Mouse (Mus musculus) gonadal fat pad, adult 2 months (tissue): ENCODE measurements around the gene Gm37419. TPM values are rescaled to one million over a fixed set of nuclear protein-coding genes. Genes with fewer than 3 reads are reported as not detected.

Experiments
- DNase-seq: peaks from one replicate; pipeline ENCODE4 v3.0.0-alpha.2; 2012; ENCODE audit warnings: low read depth
- polyA plus RNA-seq: library from polyadenylated mRNA; depleted of rRNA; stranded (reverse); fragments of >200 nt; gene quantifications from 2 replicates; pipeline ENCODE4 v1.2.3, GENCODE M21; 2012

Gm37419 gene
- polyA plus RNA-seq, 1 experiment, result not detected

DNA sequence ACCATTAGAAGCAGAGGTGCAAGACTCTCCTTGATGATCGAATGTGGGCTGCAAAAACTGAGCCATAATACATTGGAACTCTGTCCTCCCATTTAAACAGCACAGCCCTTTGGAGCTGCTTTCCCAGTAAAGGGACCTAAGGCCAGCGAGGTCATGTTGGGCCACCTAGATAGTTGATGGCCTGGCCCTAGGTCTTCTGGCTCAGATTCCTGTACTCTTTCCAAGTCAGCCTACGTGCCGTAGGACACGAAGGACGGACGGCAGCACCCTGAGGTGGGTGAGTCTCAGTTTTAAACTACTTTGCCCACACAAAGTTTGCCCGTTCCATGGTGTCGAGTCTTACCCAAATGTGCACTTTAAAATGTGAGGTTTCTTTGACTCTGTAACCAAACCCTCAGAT lies 8.8 kb upstream of the Gm37419 start:
- no peak for DNase-seq

DNA sequence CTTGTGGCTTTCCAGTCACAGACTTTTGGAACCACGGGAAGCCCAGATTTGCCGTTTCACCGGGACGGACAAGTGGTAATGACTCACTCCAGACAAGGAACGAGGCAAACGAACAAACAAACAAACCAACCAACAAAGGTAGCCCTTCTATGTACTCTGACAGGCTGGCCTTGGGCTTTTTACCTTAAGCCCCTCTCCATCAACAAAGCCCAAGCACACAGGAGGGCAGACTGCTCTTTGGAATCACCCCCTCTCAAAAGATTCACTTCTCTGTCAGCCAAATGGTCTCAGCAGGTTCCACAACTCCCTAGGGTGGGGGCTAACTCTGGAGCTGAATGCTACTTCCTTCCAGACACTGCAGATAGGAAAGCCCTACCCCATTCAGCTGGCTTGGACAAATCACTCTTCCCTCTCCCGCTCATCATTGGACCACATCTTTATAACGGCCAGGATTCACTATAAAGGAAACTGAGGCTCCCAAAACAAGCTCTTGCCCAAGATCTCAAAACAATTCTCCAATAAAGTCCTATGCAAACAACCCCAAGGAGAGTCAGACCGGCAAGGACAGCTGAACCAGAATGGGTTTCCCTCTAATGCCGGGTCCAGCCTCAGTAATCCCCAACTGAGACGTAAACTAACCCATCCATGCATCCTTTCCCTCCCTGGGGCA lies 7.9 kb upstream of the Gm37419 start:
- DNase-seq, result no peak

DNA sequence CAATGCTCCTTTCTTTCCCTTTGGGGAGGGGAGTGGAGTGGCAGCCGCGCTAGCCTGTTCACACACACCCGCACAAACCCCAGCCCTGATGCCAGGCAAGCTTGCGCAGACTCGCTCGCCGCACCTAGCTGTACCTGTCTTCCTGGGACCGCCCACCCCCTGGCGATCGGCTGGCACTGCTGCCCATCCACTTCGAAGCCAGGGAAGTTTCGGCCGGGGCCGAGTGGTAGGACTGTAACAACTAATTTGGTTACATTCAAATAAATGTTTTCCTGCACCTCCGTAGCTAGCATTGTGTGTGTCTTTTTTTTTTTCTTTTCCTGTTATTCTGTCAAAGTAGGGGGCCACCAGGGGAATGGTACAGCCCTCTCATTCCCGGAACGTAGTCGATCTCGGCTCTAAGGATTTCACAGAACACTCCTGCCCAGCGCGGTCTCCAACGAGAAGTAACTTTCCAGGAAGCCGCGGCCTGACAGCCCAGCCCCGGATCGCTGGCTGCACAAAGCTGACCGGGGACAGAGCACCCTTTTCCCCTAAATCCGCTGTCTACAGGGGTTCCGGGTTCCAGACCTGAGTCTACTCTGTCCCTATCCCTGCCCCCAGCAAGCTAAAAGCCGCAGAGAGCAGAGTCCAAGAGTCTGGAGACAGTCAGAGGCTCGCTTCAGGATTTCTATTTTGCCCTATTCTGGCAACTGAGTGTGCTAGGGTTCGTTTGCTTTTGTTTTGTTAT lies 7.1 kb upstream of the Gm37419 start:
- DNase-seq, result no peak

DNA sequence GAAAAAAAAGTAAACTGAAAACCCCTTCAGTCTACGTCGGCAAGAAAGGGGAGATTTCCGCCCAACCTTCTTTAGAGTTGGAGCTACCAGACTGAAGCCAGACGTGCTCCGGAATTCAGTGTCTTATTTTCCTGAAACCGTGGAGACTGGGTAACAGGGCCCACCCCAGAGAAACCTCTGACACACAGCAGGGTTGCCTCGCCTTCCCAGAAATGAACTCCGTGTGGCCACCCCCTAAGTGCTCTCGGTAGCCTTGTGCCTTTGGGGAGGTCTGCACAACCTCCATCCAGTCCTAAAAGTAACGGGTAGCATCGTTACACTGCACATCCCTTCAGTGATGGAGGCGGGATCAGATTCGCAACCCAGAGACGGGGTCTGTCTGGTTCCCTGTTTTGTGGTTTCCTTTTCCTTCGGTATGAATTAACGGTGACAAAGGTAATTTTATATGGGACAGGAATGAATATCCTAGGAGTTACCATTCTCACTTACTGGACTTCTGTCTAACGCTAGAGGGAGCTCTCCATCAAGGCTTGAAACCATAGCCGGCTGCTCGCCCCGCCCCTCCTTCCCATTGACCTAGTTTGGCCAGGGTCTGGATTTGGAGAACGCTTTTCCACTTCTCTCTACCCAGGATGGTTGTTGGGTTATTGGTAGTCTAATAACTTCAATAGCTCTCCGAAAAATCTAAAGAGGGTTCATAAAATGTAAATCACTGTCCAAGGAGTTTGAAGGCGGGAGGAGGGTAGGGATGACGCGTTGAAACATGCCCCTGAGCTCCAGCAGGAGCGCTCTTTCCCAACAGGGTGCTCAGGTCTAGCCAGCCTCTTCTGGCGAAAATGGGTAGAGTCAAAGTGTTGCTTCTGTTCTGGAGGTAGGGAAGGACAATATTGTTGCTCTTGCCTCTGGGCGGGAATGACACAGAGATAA lies 6.1 kb upstream of the Gm37419 start:
- DNase-seq, result no peak

DNA sequence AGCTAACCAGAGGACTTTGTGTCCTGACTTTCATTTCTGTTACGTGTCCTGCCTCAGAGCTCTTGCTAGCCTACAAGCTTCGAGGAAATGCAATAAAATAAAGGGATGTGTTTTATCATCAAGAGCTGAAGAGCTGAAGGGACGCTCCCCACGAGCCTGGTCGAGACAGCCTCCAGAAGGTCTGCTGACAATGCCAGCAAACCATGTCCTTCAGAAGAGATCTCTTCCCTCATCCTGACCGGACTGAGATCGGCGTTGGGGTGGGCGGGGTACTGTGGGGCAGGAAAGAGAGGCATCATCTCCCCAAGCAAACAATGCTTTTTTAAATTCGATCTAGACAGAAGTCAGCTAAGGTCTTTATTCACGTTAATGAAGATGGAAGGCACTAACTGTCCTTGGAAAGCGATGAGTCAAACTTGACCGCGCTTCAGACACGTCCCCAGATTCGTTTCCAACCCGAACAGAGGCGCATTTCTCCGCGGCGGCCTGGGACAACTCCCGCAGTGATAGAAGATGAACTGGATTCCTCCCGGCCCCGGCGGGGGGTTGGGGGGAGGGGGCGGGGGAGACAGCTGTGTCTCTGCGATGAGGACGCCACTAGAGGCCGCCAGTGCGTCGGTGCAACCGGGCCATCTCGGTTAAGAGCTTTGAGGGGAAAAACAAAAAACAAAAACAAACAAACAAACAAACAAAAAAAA lies 5.2 kb upstream of the Gm37419 start:
- DNase-seq, result no peak

DNA sequence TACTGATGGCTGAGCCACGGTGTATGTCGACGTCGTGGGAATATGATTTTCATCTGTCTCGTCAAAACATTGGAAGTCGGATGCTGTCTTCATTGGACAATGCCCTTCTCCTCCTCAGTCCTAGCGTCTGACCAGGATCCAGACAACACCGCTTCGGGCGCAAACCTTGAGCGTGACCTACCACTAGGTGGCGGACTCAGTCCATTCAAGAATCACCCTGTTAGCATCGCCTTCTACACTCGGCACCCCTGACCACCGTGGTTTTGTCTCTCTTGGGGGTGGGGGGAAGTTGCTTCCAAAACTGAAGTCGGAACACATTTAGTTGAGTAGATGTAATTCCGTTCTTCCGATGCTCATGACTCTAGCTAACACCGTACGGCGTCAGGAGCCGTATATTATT lies 4.1 kb upstream of the Gm37419 start:
- DNase-seq, result no peak

DNA sequence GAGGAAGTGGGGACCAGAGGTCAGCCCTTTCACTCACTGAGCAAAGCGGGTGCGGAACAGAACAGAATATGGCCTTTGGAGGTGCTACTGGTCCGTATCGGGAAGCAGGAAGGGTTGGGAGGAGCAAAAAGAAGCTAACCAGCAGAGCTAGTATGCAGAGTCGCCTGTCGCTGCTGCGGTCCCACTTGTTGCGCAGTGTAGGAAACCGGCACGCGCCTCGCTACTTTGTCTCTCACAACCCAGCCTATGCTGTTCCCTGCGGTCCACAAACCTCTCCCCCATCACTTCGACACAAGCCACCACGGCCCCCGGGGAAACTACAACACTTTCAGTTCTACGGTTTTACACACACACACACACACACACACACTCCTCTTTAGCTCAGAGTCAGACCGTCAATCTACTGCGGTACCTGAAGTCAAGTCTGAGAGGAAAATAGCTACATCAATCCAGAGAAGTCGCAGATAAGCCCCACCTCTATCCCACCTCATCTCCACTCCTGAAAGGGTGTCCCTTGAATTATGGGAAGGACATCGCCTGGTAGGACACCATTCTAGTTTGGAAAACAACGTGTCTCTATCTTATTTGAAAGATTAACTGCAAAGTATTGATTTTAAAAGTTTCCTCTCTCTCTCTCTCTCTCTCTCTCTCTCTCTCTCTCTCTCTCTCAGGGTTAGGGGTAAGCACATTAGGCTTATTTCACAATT lies 3.4 kb upstream of the Gm37419 start:
- no peak for DNase-seq

DNA sequence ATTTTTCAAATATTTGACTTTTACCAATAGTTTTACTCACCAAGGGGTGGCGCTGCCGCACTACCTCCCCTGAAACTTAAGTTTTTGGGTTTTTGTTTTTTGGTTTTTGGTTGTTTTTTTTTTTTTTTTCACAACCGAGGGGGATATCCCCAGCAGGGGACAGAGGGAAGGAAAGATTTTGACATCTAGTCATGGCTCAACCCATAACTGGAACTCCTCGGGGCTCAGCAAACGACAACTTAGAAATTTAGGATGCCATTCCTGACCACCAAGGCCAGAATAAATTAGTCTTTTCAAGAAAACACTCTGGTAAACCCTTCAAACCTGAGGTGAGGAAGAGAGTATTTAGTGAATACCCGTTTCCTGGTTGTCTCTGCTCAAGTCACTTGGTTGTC lies 2.8 kb upstream of the Gm37419 start:
- DNase-seq, result no peak

DNA sequence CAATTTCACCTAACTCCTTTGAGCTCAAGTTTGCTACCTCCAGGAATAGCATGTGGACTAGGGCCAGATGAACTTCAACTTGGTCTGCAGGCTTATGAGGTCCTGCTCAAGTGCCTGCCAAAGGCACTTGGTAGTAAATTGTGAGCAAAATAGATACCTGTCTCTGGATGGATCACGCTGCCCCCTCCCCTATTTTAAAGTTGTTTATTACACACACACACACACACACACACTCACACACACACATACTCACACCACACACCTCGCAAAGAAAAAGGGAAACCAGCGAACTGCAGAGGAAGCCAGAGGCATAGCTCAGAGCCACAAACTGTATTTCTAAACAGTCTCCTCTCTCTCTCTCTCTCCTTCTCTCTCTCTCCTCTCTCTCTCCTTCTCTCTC lies 2.1 kb upstream of the Gm37419 start:
- no peak for DNase-seq

DNA sequence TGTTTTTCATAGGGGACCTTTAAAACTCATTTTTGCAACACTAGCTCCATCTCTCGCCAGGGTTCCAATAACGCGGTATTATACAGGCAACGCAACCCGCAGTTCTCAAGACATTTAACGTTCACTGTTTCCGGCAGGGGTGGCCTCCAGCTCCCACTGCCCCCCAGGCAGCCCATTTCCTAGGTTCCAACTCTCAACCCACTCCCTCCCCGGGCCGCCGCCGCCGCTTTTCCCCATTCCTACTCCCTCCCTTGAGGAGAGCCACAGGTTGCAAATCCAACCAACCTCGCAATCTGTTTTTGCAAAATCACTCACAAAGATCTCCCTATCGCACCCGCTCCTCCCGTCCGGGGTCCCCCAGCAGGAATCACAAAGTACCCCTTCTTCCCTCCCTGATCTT lies 1.4 kb upstream of the Gm37419 start:
- DNase-seq, result no peak

DNA sequence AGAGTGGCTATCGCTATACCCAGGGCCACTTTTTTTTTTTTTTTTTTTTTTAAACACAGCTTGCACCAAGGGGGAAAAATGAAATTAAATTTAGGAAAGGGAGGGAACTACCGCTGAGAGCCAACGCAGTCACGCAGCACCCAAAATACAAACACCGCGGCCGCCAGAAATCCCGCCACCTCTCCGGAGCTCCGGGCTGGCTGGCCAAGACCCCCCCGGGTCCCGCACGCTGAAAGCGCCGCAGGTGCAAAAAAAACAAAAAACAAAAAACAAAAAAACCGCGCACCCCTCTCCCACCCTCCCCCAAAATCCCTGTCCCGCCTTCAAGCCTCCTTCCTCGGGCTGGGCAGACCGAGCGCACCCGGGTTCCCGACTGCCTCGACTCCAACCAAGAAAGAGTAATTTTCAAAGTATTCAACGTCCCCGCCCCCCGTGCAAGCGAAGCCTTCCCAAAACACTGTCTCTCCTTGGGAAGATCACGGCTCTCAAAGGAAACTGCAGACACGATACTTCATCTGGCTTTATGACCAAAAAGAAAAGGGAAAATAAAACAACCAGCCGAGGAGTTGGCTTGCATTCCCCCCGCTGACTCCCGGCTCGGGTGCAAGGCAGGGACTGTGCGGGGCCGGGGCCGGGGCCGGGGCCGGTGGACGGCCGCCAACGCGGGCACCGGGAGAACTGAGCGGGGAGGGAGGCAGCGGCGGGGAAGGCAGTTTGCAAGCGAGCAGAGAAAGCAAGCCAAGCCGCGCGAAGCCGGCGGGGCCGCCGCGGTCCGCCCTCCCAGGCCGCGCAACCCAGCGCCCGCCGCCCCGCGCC lies 733 bp upstream of the Gm37419 start:
- DNase-seq, result no peak

DNA sequence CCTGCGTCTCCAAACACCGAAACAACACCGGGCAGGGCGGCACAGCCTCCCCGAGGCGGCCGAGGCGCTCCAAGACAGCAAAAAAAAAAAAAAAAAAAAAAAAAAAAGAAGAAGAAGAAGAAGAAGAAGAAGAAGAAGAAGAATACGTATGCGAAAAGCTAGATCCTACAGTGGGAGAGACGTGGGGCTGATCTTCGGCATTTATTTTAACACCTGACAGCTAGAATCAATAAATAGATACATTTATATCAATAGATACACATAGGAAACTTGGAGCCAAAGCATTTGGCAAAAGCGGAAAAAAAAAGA lies 171 bp upstream of the Gm37419 start:
- DNase-seq, result no peak

DNA sequence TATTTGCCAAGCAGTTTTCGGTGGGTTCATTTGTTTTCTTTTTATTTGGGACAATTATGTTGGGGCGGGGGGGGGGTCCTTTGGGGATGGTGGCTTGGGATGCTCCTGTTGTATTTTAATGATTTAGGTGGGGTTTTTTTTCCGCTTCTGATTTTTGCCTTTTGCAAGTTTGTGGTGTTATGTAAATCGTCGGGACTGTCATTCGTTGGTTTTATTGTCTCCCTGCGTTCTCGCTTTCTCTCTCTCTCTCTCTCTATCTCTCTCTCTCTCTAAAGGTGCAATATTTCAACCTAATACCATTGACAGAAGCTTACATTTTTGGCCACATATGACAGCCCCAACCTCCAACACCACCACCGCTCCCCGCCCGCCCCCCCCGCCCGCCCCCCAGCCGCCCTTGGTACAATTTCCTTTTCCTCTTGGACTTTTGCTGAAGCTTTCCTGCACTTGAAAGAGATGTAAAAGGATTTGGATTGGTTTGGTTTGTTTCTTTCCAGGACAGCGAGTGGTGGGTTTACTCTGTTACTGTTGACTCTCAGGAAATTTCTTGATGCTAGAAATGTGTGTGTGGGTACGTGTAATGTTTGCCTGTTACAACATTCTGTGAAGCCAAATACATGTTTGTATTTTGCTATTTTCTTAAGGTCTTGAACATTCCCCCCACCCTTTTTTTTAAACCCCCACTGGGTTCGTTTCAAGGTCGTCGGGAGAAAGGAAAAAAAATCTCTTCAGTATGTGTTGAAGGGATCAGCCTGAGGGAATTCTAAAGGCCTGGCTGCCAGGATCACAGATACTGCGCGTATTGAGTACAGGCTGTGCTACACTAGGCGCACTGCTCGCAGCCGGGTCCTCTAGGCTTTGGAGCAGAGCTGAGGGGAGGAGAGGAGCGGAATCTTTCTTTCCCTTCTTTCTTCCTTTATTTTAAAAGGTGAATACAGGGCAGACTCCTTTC lies 1.2 kb downstream of the Gm37419 start:
- no peak for DNase-seq

DNA sequence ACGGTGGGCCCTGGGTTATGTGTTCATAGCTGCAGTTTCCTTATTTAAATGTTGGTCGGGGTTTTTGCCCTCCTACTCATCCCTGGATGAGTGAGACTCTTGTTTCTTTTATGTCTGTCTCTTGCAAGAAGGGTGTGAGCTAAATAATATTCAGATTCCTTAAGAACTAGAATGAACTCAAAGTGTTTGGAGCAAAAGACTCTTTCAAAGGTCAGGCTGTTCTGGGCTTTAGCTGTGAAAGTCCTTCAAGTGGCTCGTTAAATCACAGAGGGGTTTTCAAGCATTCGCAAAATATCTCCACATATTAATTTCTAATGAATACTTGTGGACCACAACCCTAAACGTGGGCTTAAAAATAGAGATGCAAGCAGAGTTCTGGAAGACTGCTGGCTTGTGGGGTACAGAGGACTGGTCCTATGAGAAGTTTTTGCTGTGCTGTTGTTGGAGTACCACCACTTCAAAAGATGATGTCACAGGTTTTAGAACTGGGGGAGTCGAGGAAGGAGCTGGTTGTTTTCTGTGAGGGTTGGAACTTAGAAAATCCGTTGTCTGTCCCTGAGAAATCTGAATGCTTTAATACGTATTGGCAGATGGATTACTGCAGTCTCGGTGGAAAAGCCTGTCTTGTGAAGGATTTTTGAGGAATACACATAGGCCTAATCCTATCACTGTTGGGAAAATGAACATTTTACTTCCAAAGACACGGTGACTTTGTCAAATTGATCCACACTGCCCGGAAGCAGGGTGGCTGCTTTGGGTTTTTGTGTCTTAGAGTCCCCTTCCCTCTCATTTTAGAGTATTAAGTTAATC lies 2.1 kb downstream of the Gm37419 start:
- DNase-seq, result no peak

DNA sequence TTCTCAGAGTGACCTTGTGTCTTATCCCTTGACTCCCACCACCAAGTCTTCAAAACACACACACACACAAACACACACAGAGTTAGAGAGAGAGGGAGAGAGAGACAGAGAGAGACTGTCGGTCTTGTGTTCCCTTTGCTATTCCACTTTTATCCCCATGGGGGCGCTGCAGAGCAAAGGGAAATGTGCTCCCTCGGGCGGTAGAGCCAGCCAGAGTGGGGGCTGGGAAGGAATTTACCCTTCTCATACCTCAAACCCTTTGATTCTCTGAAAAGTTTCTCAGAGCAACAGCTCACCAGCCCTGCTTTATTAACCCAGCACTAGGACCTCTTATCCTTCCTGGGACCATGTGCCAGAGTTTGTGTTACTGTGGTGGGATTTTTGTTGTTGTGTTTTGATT lies 2.9 kb downstream of the Gm37419 start:
- DNase-seq, result no peak

DNA sequence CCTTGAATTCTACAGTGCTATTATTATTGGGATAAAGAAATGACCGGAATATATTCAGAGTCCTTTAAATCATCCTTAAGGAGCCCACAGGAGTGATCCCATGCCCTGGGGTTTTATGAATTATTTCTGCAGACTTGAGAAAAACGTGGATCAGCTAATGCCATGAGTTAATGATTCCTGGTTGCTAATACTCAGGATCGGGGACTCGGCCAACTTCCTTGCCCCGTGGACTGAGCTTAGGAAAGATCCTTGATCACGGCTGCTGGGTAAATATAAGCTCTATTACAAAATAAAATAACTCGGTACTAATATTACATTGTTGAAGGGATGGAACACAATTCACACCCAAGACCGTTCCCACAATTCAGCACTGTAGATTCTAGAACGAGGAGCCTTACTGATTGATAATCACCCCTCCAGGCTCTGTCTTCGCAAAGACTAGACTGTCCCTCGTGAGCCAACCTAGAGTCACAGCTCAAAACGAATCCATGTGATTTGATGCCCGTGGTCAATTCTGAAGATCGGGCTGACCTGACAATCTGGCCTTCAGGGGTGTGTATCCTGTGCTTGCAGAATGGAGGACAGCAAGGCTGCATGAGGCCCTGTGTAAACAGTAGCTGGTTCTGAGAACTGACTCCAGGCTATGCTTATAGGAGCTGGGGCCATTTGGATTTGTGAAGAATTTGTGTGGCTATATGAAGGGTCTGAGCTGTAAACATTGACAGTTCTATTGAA lies 3.7 kb downstream of the Gm37419 start:
- DNase-seq, result no peak

DNA sequence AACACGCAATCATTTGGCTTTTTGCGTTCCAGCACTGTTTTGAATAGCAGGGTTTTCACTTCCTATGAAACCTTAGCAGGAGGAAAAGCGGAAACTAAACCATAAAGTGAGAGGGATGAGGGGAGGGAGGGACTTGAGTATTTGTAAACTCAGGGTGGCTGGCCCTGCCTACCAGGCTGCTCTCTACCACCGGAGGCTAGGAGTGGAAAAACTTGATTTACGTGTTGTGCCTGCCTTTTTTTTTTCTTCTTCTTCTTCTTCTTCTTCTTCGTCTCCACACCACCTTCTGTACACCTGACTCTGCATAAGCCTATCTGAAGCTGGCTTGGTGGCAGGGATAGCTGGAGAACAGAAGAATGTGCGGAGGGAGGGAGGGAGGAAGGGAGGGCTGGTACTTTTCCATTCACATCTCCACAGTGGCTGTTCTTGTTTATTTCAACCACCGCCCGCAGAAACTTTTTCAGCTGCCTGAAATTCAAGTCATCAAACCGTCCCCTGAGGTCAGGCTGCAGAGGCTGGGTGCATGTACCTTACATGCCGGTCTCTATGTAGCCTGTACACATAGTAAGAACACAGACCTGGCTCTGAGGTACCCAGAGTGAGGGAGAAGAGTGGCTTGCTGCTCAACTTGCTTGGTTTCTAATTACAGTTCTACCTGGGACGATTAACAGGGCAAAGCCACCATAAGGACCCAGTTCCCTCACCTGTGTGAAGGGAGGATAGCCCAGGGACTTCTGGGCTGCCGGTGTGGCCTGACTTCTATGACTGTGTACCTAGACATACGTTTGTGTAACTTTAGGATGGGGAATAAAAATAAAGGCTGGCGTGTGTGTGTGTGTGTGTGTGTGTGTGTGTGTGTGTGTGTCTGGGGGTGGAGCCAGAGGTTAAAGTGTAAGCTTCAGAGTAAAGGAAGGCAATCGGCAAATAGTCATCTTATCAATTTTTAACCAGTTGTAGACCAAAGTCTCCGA lies 5.4 kb downstream of the Gm37419 start:
- DNase-seq, result no peak
